Mouse (Mus musculus): ENCODE results near the gene Aldh16a1.

GRCm38 (mm10) chr7:45135993-45136567 is 18.3 kb downstream of the Aldh16a1 start, which contains the start of the genes Gm45713 and Flt3l:
- peak; percentile 97 for TF ChIP-seq CTCF (IDR thresholded peaks at IDR 0.05; ENCODE audit: low read depth, low read length)
- no peak for TF ChIP-seq POLR2A (IDR thresholded peaks at IDR 0.05; ENCODE audit: extremely low read depth, insufficient read depth, low read length)
